Mouse (Mus musculus): Measurements from ENCODE around the gene Gabarapl2.

Gabarapl2 gene

GRCm38 (mm10) chr8:111968991-111969390 is 28.5 kb downstream of the Gabarapl2 start:
- DNase-seq = no peak

DNA sequence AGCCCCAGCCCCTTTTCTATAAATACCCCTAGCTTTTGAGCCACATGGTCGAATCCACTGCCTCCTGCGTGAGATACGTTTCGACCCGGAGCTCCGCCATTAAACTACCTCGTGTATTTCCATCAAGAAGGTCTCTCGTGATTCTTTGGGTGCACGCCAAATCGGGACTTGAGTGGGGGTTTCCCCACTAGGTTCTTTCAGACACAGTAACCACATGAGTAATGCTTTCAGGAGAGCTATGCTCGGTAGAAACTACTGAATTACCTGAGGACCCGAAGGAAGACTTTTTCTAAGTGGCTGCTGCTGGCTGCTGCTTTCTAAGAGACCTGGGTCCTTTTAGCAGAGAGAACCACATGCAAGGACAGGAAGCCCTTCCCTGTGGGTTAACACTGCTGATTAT is 33.6 kb downstream of the Gabarapl2 start:
- DNase-seq = no peak

GRCm38 (mm10) chr8:111975706-111976105 is 35.2 kb downstream of the Gabarapl2 start:
- DNase-seq = no peak

GRCm38 (mm10) chr8:111976326-111976725 is 35.8 kb downstream of the Gabarapl2 start:
- peak; percentile 66 for DNase-seq

DNA sequence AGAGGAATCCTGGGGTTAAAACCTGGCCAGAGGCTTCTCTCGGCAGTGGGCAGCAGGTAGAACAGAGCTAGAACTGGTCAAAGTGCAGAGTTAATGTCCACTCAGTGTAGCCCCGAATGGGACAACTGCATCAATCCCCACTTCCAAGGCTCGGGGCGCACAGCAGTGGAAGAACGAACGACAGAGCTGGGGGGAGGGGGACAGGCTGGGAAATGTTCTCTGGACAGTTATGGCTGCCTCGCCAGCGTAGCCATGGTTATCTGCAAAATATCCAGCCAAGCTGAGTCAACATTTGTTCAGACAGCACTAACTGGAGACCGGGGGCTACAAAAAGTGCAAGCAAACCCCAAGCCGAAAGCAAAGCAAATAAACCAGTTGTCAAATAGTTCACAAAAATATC is 37.6 kb downstream of the Gabarapl2 start:
- no peak for DNase-seq

- peak; percentile 37 for DNase-seq
Observed at GRCm38 (mm10) chr8:111982116-111982515, 41.6 kb downstream of the Gabarapl2 start.

DNA sequence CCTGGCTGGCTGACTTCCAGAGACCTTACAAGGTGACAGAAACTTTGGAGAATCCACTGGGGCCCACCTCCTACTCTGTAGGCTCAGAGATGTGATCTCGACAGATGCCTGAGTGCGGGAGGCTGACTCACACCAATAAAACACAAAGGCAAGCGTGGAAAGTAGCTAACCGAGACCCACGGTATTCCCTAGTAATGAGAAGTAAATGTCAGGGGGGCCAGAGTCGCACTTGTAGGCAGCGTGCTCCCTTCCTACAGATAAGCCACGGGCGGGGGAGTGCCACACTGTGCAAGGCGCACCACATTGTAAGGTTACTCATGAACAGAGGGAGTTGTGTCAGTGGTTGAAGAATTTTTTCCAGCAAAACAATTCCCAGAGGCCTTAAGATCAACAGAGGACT is 44.0 kb downstream of the Gabarapl2 start:
- DNase-seq = no peak

DNA sequence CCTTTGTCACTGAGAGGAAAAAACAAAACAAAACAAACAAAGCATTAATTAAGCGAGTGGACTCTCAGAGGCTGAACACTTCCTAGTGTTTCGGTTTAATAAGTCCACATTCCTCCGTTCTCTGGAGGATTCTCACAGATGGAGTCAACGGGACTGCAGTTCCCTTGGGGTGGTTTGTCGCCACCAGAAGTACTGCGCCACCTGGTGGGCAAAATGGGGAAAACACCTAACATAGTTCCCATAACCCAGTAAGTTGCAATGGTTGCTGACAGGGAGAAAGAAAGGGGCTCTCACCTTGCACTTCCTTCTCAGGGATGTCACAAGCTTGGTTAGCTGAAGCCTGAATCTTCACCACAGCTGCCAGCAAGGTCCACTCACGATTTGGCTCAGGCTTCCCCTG is 49.4 kb downstream of the Gabarapl2 start:
- peak; percentile 78 for DNase-seq

GRCm38 (mm10) chr8:111991278-111991677 is 50.8 kb downstream of the Gabarapl2 start:
- DNase-seq = no peak

DNA sequence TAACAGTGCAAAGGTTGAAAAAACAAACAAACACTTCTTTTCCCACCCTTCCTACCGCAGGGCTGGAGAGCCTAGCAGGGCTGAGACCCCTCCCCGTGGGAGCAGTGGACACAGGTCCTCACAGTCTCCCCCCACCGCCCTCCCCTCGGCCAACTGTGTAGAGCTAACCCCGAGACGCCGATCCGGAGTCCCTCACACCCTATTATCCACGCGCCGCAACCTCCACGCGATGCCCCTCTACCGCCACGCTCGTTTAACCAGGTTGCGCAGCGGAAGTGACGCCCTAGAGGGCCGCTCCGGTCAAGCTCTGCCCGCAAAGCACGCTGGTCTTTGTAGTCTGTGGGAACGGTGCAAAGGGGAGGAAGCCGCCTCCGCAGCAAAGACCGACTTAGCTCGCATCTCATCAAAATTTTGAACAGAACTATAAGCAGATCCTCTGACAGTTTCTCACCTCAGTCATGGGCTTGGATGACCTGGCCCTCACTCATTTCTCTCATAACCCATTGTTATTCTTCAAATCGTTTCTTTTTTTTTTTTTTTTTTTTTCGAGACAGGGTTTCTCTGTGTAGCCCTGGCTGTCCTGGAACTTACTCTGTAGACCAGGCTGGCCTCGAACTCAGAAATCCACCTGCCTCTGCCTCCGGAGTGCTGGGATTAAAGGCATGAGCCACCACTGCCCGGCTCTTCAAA is 51.7 kb downstream of the Gabarapl2 start, which contains the start of gene Adat1:
TSS of gene Adat1 (minus strand) at position 290 of the 690 bp plus-strand sequence.
- DNase-seq = peak; percentile 84

GRCm38 (mm10) chr8:111992703-111993039 is 52.2 kb downstream of the Gabarapl2 start:
- no peak for DNase-seq

Measured in thymus, postnatal 25 days (tissue).